Mouse (Mus musculus) layer of hippocampus, postnatal 10 days (tissue): ENCODE measurements around the gene Gm10447. TPM values are rescaled to one million over a fixed set of nuclear protein-coding genes. Genes with fewer than 3 reads are reported as not detected.

Source experiments
- microRNA-seq, 2 experiments: library from miRNA; unstranded; fragments of <30 nt; microRNA quantifications; one replicate each; pipeline ENCODE4 v1.2.0; 2021
- total RNA-seq, 2 experiments: library from RNA; stranded (reverse); gene quantifications; 2 replicates each; pipeline ENCODE4 v1.2.3; 2021

The Gm10447 gene
- total RNA-seq, 2 experiments from 2014 or later, result 0.21 TPM; not detected in 1

Small RNA genes within 50 kb of the gene (microRNA-seq; reads per million reads assigned to microRNA genes)
- gene Mir6920, result 0 reads per million in 2 experiments

Other genes starting within 250 kb of the Gm10447 start
- 100 to 1,000 TPM; 189 to 196 TPM for gene Hspa4, start 156.7 kb downstream of the Gm10447 start, total RNA-seq
- 1 to 10 TPM; 8.2 to 8.8 TPM for gene Zcchc10, start 132.4 kb downstream of the Gm10447 start, total RNA-seq
- 100 to 1,000 TPM; 161 to 222 TPM for gene Aff4, start 106.3 kb downstream of the Gm10447 start, total RNA-seq
- not detected for gene Leap2, start 33.9 kb downstream of the Gm10447 start, total RNA-seq
- 100 to 1,000 TPM; 522 to 555 TPM for gene Uqcrq, start 26.3 kb downstream of the Gm10447 start, total RNA-seq
- gene Gdf9, start 26.1 kb downstream of the Gm10447 start, total RNA-seq, result 1 to 10 TPM in 1 of 2 experiments, under 1 TPM in 1; 0.67 to 1.2 TPM
- gene Shroom1, start 95 bp upstream of the Gm10447 start, total RNA-seq, result 1 to 10 TPM; 3.1 to 3.2 TPM
- gene Gm9837, start 13.4 kb upstream of the Gm10447 start, total RNA-seq, result under 1 TPM in 1 of 2 experiments, not detected in 1; 0.53 TPM
- 1 to 10 TPM; 1.1 to 1.5 TPM for gene Gm9945, start 23.1 kb upstream of the Gm10447 start, total RNA-seq
- 10 to 100 TPM; 79.9 to 85.1 TPM for gene Sowaha, start 23.2 kb upstream of the Gm10447 start, total RNA-seq
- gene Sept8, start 62.1 kb upstream of the Gm10447 start, total RNA-seq, result 100 to 1,000 TPM; 126 to 130 TPM
- gene Kif3a, start 110.3 kb upstream of the Gm10447 start, total RNA-seq, result 100 to 1,000 TPM; 163 to 165 TPM
- gene Il4, start 161.6 kb upstream of the Gm10447 start, total RNA-seq, result not detected
- gene Il13, start 177.6 kb upstream of the Gm10447 start, total RNA-seq, result not detected